Mouse (Mus musculus) small intestine, adult 2 months (tissue): ENCODE results near the gene Arl15.

Experiments used
- CTCF ChIP-seq: fragments of 200-500 bp; IDR thresholded peaks from 2 replicates; pipeline ENCODE4 v1.5.1; 2012; ENCODE audit warnings: low read depth, mild to moderate bottlenecking, control low read depth, inconsistent platforms, low read length, moderate library complexity, mixed read lengths; ENCODE audit not compliant: insufficient replicate concordance, insufficient read length; ENCODE audit errors: extremely low read depth
- POLR2A ChIP-seq: fragments of 200-500 bp; IDR thresholded peaks from 2 replicates; pipeline ENCODE4 v1.6.1; 2012; ENCODE audit warnings: low read depth, mild to moderate bottlenecking, control low read depth, inconsistent platforms, low read length, moderate library complexity

GRCm38 (mm10) chr13:114017928-114018327 lies 223.6 kb downstream of the Arl15 start:
- no peak for TF ChIP-seq POLR2A
- TF ChIP-seq CTCF, result no peak
